Mouse (Mus musculus): ENCODE data around the gene Gad2. TPM values are rescaled to one million over a fixed set of nuclear protein-coding genes. Genes with fewer than 3 reads are reported as not detected.

Gene Gad2
- total and polyA plus RNA-seq, 2 experiments from 2014 or later = 49.4 to 52.6 TPM

GRCm38 (mm10) chr2:22706233-22706632 is 84.2 kb downstream of the Gad2 start:
- H3K27me3 ChIP-seq (ENCODE audit: insufficient read depth, low read length) = no peaks in the 10 kb centered on the region
- H3K4me2 ChIP-seq (ENCODE audit: low read depth, low read length, poor library complexity, severe bottlenecking) = no peak overlapping the region
- H3K36me3 ChIP-seq (ENCODE audit: insufficient read depth, low read length) = no peaks in the 10 kb centered on the region
- H3K4me1 ChIP-seq (ENCODE audit: insufficient read depth, low read length) = no peaks in the 10 kb centered on the region
- no peak overlapping the region for H3K4me3 ChIP-seq (ENCODE audit: low read depth, low read length)
- DNase-seq (ENCODE audit: low spot score) (no peak), ATAC-seq (ENCODE audit: low FRiP score) (no peak)
- no peak overlapping the region for H3K27ac ChIP-seq (ENCODE audit: low read depth, low read length)
- 73% methylated on average over 3 of the region's 3 CpGs for WGBS
- no peak overlapping the region for H3K9ac ChIP-seq (replicated peaks; ENCODE audit: low read length, poor library complexity, severe bottlenecking)
- no peak for TF ChIP-seq CTCF (IDR thresholded peaks at IDR 0.05)
- no peaks in the 10 kb centered on the region for H3K9me3 ChIP-seq (ENCODE audit: low read length)

GRCm38 (mm10) chr2:22721522-22722470 is 99.8 kb downstream of the Gad2 start:
- WGBS = 22% methylated on average over 8 of the region's 8 CpGs
- Histone ChIP-seq H3K36me3 (ENCODE audit: insufficient read depth, low read length) (no peaks in the 10 kb centered on the region), H3K4me3 (ENCODE audit: low read depth, low read length) (no peak overlapping the region), H3K9me3 (ENCODE audit: low read length) (no peaks in the 10 kb centered on the region), H3K27ac (ENCODE audit: low read depth, low read length) (peak overlapping the region; percentile 34; the same call in 1 of the 2 replicates), H3K4me1 (ENCODE audit: insufficient read depth, low read length) (no peaks in the 10 kb centered on the region), H3K27me3 (ENCODE audit: insufficient read depth, low read length) (no peaks in the 10 kb centered on the region), H3K9ac (replicated peaks; ENCODE audit: low read length, poor library complexity, severe bottlenecking) (no peak overlapping the region), H3K4me2 (ENCODE audit: low read depth, low read length, poor library complexity, severe bottlenecking) (no peak overlapping the region)
- DNase-seq (ENCODE audit: low spot score) (peak; percentile 92), ATAC-seq (ENCODE audit: low FRiP score) (peak; percentile 94)
- TF ChIP-seq CTCF (IDR thresholded peaks at IDR 0.05) = peak; percentile 94

- no peak overlapping the region for H3K9ac ChIP-seq (replicated peaks; ENCODE audit: low read length, poor library complexity, severe bottlenecking)
- no peak overlapping the region for H3K4me2 ChIP-seq (ENCODE audit: low read depth, low read length, poor library complexity, severe bottlenecking)
- H3K36me3 ChIP-seq (ENCODE audit: insufficient read depth, low read length) = no peaks in the 10 kb centered on the region
- WGBS = 82% methylated on average over 3 of the region's 3 CpGs
- TF ChIP-seq CTCF (IDR thresholded peaks at IDR 0.05) = no peak
- no peaks in the 10 kb centered on the region for H3K4me1 ChIP-seq (ENCODE audit: insufficient read depth, low read length)
- DNase-seq (ENCODE audit: low spot score) = no peak
- H3K9me3 ChIP-seq (ENCODE audit: low read length) = no peaks in the 10 kb centered on the region
- ATAC-seq (ENCODE audit: low FRiP score) = no peak
- H3K27ac ChIP-seq (ENCODE audit: low read depth, low read length) = no peak overlapping the region
- H3K27me3 ChIP-seq (ENCODE audit: insufficient read depth, low read length) = no peaks in the 10 kb centered on the region
- no peak overlapping the region for H3K4me3 ChIP-seq (ENCODE audit: low read depth, low read length)
These were observed 102.0 kb downstream of the Gad2 start for GRCm38 (mm10) chr2:22723927-22724534.

GRCm38 (mm10) chr2:22727113-22727512 is 105.1 kb downstream of the Gad2 start:
- Histone ChIP-seq H3K27me3 (ENCODE audit: insufficient read depth, low read length) (no peaks in the 10 kb centered on the region), H3K4me1 (ENCODE audit: insufficient read depth, low read length) (no peaks in the 10 kb centered on the region), H3K36me3 (ENCODE audit: insufficient read depth, low read length) (no peaks in the 10 kb centered on the region), H3K4me2 (ENCODE audit: low read depth, low read length, poor library complexity, severe bottlenecking) (no peak overlapping the region), H3K9ac (replicated peaks; ENCODE audit: low read length, poor library complexity, severe bottlenecking) (no peak overlapping the region), H3K4me3 (ENCODE audit: low read depth, low read length) (no peak overlapping the region), H3K27ac (ENCODE audit: low read depth, low read length) (no peak overlapping the region), H3K9me3 (ENCODE audit: low read length) (no peaks in the 10 kb centered on the region)
- TF ChIP-seq CTCF (IDR thresholded peaks at IDR 0.05) = no peak
- ATAC-seq (ENCODE audit: low FRiP score) (no peak), DNase-seq (ENCODE audit: low spot score) (no peak)
- WGBS = 90% methylated on average over 1 of the region's 1 CpGs

- H3K9me3 ChIP-seq (ENCODE audit: low read length) = no peaks in the 10 kb centered on the region
- H3K4me1 ChIP-seq (ENCODE audit: insufficient read depth, low read length) = no peaks in the 10 kb centered on the region
- no peak overlapping the region for H3K4me2 ChIP-seq (ENCODE audit: low read depth, low read length, poor library complexity, severe bottlenecking)
- H3K9ac ChIP-seq (replicated peaks; ENCODE audit: low read length, poor library complexity, severe bottlenecking) = no peak overlapping the region
- ATAC-seq (ENCODE audit: low FRiP score) = no peak
- no peaks in the 10 kb centered on the region for H3K27me3 ChIP-seq (ENCODE audit: insufficient read depth, low read length)
- 76% methylated on average over 2 of the region's 2 CpGs for WGBS
- H3K27ac ChIP-seq (ENCODE audit: low read depth, low read length) = no peak overlapping the region
- H3K36me3 ChIP-seq (ENCODE audit: insufficient read depth, low read length) = no peaks in the 10 kb centered on the region
- H3K4me3 ChIP-seq (ENCODE audit: low read depth, low read length) = no peak overlapping the region
- TF ChIP-seq CTCF (IDR thresholded peaks at IDR 0.05) = no peak
- no peak for DNase-seq (ENCODE audit: low spot score)
These were observed 114.1 kb downstream of the Gad2 start for GRCm38 (mm10) chr2:22736134-22736533.

GRCm38 (mm10) chr2:22739369-22739768 is 117.4 kb downstream of the Gad2 start:
- ATAC-seq (ENCODE audit: low FRiP score) (no peak), DNase-seq (ENCODE audit: low spot score) (no peak)
- H3K36me3 ChIP-seq (ENCODE audit: insufficient read depth, low read length) = no peaks in the 10 kb centered on the region
- H3K27me3 ChIP-seq (ENCODE audit: insufficient read depth, low read length) = no peaks in the 10 kb centered on the region
- TF ChIP-seq CTCF (IDR thresholded peaks at IDR 0.05) = no peak
- H3K27ac ChIP-seq (ENCODE audit: low read depth, low read length) = no peak overlapping the region
- H3K4me2 ChIP-seq (ENCODE audit: low read depth, low read length, poor library complexity, severe bottlenecking) = no peak overlapping the region
- no peak overlapping the region for H3K4me3 ChIP-seq (ENCODE audit: low read depth, low read length)
- H3K9ac ChIP-seq (replicated peaks; ENCODE audit: low read length, poor library complexity, severe bottlenecking) = no peak overlapping the region
- H3K4me1 ChIP-seq (ENCODE audit: insufficient read depth, low read length) = no peaks in the 10 kb centered on the region
- 73% methylated on average over 1 of the region's 1 CpGs for WGBS
- H3K9me3 ChIP-seq (ENCODE audit: low read length) = no peaks in the 10 kb centered on the region

Data from midbrain, postnatal 0 days (tissue).